Mouse (Mus musculus) forebrain, embryonic 14.5 days (tissue): ENCODE measurements around the gene Tm9sf2. TPM values are rescaled to one million over a fixed set of nuclear protein-coding genes. Genes with fewer than 3 reads are reported as not detected.

Experiments
- ATAC-seq: fragments of 200-750 bp; cut with Nextera tagmentation; 2 replicates; pipeline ENCODE4 v1.8.0; 2017; ENCODE audit warnings: mild to moderate bottlenecking, moderate library complexity
- DNase-seq: peaks from one replicate; pipeline ENCODE4 v3.0.0-alpha.2; 2015; ENCODE audit warnings: low spot score
- H3K27ac ChIP-seq: fragments of 300-500 bp; sonication (generic); 2 replicates; pipeline ENCODE4 v1.5.1; 2014; ENCODE audit warnings: low read depth, mild to moderate bottlenecking, control low read depth, low read length, moderate library complexity
- H3K27me3 ChIP-seq: fragments of 300-500 bp; sonication (generic); replicated peaks from 2 replicates; pipeline ENCODE4 v1.6.1; 2014; ENCODE audit warnings: low read length, control low read depth, mixed read lengths; ENCODE audit not compliant: control insufficient read depth, insufficient read depth
- H3K36me3 ChIP-seq: fragments of 300-500 bp; sonication (generic); 2 replicates; pipeline ENCODE4 v1.6.1; 2014; ENCODE audit warnings: low read length, control low read depth; ENCODE audit not compliant: control insufficient read depth, insufficient read depth
- H3K4me1 ChIP-seq: fragments of 300-500 bp; sonication (generic); 2 replicates; pipeline ENCODE4 v1.6.1; 2014; ENCODE audit warnings: antibody characterized with exemption, low read length, control low read depth; ENCODE audit not compliant: control insufficient read depth, insufficient read depth
- H3K4me2 ChIP-seq: fragments of 300-500 bp; sonication (generic); 2 replicates; pipeline ENCODE4 v1.6.1; 2014; ENCODE audit warnings: mild to moderate bottlenecking, control low read depth, low read length
- H3K4me3 ChIP-seq: fragments of 300-500 bp; sonication (generic); 2 replicates; pipeline ENCODE4 v1.5.1; 2014; ENCODE audit warnings: low read depth, low read length, control low read depth
- H3K9ac ChIP-seq: fragments of 300-500 bp; sonication (generic); 2 replicates; pipeline ENCODE4 v1.6.1; 2014; ENCODE audit warnings: mild to moderate bottlenecking, low read length, control low read depth, moderate library complexity
- H3K9me3 ChIP-seq: fragments of 300-500 bp; sonication (generic); replicated peaks from 2 replicates; pipeline ENCODE4 v1.6.1; 2016; ENCODE audit warnings: low read length, control low read depth, mixed read lengths; ENCODE audit not compliant: control insufficient read depth
- WGBS: fragments of 180-500 bp; shearing (Covaris S2); extraction: QIAGEN DNeasy Blood & Tissue Kit; methylation state at CpG from one replicate; pipeline ENCODE4 v1.1.7; 2014; 5-methylcytosine and 5-hydroxymethylcytosine counted together
- polyA plus RNA-seq: library from polyadenylated mRNA; unstranded; fragments of >200 nt; fragmentation: Nextera tagmentation; extraction: Ambion mirVana; gene quantifications from 2 replicates; pipeline ENCODE4 v1.2.1, GENCODE M21; 2014

Tm9sf2 gene
- polyA plus RNA-seq, 1 experiment from 2014 or later, result 110 TPM

DNA sequence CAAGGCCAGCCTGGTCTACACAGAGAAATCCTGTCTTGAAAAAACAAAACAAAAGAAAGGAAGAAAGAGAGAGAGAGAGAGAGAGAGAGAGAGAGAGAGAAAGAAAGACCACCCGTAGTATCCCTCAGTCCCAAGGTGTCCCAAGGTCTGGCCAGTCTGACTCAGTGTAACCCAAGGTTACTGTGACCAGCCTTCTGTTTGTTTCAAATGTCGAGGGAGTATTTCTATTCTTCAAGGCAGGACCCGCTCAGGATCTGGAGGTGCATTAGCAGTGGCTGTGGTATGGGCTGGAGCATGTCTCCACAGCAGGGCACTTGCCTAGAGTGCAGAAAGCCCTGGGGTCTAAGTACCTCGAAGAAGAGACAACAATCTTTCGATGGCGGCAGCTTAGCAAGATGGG lies 90.0 kb downstream of the Tm9sf2 start:
- 85% methylated on average over 6 of the region's 6 CpGs for WGBS

DNA sequence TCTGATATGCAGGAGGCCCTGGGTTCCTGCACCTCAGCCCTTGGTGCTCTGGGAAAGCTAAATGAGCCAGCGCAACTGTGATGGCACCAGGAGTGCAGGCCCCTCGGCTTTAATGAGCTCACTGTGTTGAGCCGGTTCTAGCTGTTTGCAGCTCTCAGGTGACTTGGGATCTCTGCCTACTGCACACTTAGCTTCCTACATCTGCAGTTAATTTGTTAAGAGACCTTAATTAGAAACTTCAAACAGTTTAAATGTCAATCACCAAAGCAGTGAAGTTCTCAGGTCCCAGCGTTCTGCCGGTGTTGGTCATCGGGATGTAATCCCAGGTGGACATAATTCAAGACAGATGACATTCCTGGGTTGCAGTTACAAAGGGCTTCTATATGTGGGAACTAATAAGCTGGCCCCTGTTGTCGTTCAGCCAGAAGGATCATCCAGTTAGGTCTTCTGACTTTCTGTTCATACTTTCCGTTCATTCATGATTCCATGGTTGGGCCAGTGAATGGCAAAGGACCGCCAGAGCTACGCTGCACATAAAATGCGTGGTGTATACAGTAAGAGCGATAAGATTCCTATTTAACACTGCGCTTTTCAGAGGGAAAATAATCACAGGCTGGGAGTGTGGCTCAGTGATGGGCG lies 93.5 kb downstream of the Tm9sf2 start:
- no peaks in the 10 kb centered on the region for H3K4me1 ChIP-seq
- WGBS, result 79% methylated on average over 14 of the region's 14 CpGs
- no peak overlapping the region for H3K4me2 ChIP-seq
- H3K27ac ChIP-seq, result no peak overlapping the region
- H3K27me3 ChIP-seq, result no peaks in the 10 kb centered on the region
- no peak overlapping the region for H3K9ac ChIP-seq
- H3K36me3 ChIP-seq, result no peaks in the 10 kb centered on the region
- no peak for ATAC-seq
- H3K4me3 ChIP-seq, result no peak overlapping the region
- DNase-seq, result no peak
- no peaks in the 10 kb centered on the region for H3K9me3 ChIP-seq

More for the DNA sequence above, 90.0 kb downstream of the Tm9sf2 start:
- Histone ChIP-seq H3K4me2 (no peak overlapping the region), H3K4me1 (no peaks in the 10 kb centered on the region), H3K9me3 (no peaks in the 10 kb centered on the region; the same call in 1 of the 2 replicates), H3K27ac (no peak overlapping the region), H3K9ac (no peak overlapping the region), H3K4me3 (no peak overlapping the region), H3K27me3 (no peaks in the 10 kb centered on the region), H3K36me3 (no peaks in the 10 kb centered on the region)
- ATAC-seq (no peak), DNase-seq (no peak)

DNA sequence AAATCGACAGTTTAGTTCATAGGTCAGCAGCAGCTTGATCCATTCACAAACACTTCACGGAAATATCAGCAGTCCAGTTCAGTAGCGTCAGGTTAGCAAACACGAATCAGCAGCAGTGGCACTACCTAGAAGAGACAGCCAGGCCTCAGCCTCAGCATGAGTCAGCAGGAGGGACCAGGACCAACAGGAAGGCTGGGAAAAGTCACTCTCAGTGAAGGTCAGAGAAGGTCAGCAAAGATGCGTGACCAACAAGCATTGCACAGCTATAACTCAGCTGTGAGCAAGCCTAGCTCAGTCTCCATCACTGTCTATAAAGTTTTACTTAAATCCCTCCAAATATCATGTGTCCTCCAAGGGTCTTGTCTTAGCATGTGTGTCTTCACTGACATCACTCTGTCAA lies 102.3 kb downstream of the Tm9sf2 start:
- Histone ChIP-seq H3K4me3 (no peak overlapping the region), H3K27me3 (no peaks in the 10 kb centered on the region), H3K27ac (no peak overlapping the region), H3K36me3 (no peaks in the 10 kb centered on the region), H3K9me3 (no peaks in the 10 kb centered on the region), H3K4me1 (no peaks in the 10 kb centered on the region), H3K4me2 (no peak overlapping the region), H3K9ac (no peak overlapping the region)
- ATAC-seq, result no peak
- WGBS, result 89% methylated on average over 5 of the region's 5 CpGs
- no peak for DNase-seq

Other genes starting within 250 kb of the Tm9sf2 start
- gene Ubac2, start 228.4 kb upstream of the Tm9sf2 start, polyA plus RNA-seq, result 55.6 and 56.9 TPM in 2 replicates
- not detected in 2 replicates for gene Gpr18, start 191.3 kb upstream of the Tm9sf2 start, polyA plus RNA-seq
- gene Gpr183, start 141.8 kb upstream of the Tm9sf2 start, polyA plus RNA-seq, result 0.74 and 1.1 TPM in 2 replicates
- gene Timm8a2, start 72.4 kb upstream of the Tm9sf2 start, polyA plus RNA-seq, result not detected in 2 replicates
- 16.0 and 18.9 TPM in 2 replicates for gene Clybl, start 74.7 kb downstream of the Tm9sf2 start, polyA plus RNA-seq